Mouse (Mus musculus): ENCODE measurements around the gene Tcaim.

DNA sequence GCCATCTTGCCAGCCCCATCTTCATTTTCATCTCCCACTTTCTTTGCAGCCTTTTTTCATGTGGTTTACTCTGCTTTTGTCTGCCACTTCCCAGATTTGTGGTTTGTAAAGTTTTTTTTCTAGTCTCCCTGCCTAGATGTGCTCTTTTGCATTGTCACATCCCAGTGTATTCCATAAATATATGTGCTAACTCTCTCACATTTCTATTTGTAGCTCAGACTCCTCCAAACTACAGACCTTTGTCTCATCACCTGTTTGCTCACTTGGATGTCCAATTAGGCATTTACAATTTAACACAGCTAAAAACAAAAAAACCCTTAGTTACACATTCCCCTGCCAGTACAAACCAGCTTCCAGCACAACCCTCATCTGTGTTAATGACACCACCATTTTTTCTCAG, 45.2 kb upstream of the Tcaim start:
- TF ChIP-seq CTCF (IDR thresholded peaks at IDR 0.05; ENCODE audit: control insufficient read depth, insufficient read depth, insufficient read length) (no peak), USF1 (IDR thresholded peaks at IDR 0.05; ENCODE audit: low read depth) (no peak), FOSL1 (IDR thresholded peaks at IDR 0.05; ENCODE audit: insufficient read depth, low read length, poor library complexity, severe bottlenecking) (no peak), MYOG (IDR thresholded peaks at IDR 0.05; ENCODE audit: control insufficient read depth, extremely low read depth, insufficient read length) (no peak), MAX (IDR thresholded peaks at IDR 0.05) (no peak), MYOD1 (IDR thresholded peaks at IDR 0.05; ENCODE audit: control insufficient read depth, insufficient read length, low read depth) (no peak), CEBPB (IDR thresholded peaks at IDR 0.05; ENCODE audit: low read depth) (no peak)

All from C2C12 (cell line).